Mouse (Mus musculus) bone marrow macrophage, adult 2 months (primary cell): ENCODE data around the gene Lsm14b.

Experiments
- CTCF ChIP-seq: IDR thresholded peaks from 2 replicates; pipeline ENCODE4 v1.5.1; 2012; ENCODE audit warnings: low read depth, mild to moderate bottlenecking, low read length, moderate library complexity
- POLR2A ChIP-seq: IDR thresholded peaks from 2 replicates; pipeline ENCODE4 v1.6.1; 2012; ENCODE audit warnings: mild to moderate bottlenecking, low read depth, low read length, borderline replicate concordance

GRCm38 (mm10) chr2:180010686-180011085, 14.1 kb upstream of the Lsm14b start:
- TF ChIP-seq POLR2A = no peak
- TF ChIP-seq CTCF = no peak
